Mouse (Mus musculus): ENCODE measurements at regions not wholly inside any gene's neighbourhood (a gene's known extent, or its start where the extent isn't known, plus 50 kb on each side); places are given as distances from the start of the nearest gene placed in this dataset.

DNA sequence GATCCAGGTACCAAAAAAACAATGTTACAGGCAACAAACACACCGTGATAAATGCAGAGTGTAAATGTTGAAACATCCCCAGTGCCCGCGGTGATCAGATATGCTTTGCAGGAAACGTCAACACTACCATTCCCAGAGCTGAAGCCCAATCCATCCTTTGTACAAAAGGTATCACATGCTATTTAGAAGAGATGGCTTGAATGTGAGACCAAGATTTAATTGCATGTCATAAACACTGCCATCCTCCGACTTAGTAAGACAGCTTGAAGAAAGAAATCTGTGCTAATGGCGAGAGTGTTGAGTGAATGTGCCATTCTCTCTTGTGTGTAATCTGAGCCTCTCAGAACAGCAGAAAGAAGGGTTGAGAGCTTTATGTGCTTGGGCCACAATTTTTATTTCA is 112.9 kb upstream of the Npvf start:
- no peak for TF ChIP-seq CTCF (IDR thresholded peaks at IDR 0.05; ENCODE audit: low read depth)
- no peak for TF ChIP-seq EP300 (IDR thresholded peaks at IDR 0.05; ENCODE audit: low read depth)

Data from liver, embryonic 14.5 days (tissue).